Mouse (Mus musculus) midbrain, embryonic 10.5 days (tissue): Measurements from ENCODE around the gene E130308A19Rik. TPM values are rescaled to one million over a fixed set of nuclear protein-coding genes. Genes with fewer than 3 reads are reported as not detected.

Experiments
- DNase-seq: peaks from one replicate; pipeline ENCODE4 v3.0.0-alpha.2; 2017; ENCODE audit warnings: low spot score
- H3K27ac ChIP-seq: fragments of 300-500 bp; sonication (generic); replicated peaks from 2 replicates; pipeline ENCODE4 v1.5.1; 2016; ENCODE audit warnings: mild to moderate bottlenecking
- H3K27me3 ChIP-seq: fragments of 300-500 bp; sonication (generic); 2 replicates; pipeline ENCODE4 v1.6.1; 2016; ENCODE audit warnings: low read depth, mild to moderate bottlenecking; ENCODE audit not compliant: poor library complexity, severe bottlenecking
- H3K36me3 ChIP-seq: fragments of 300-500 bp; sonication (generic); 2 replicates; pipeline ENCODE4 v1.6.1; 2016; ENCODE audit warnings: mild to moderate bottlenecking, moderate library complexity
- H3K4me1 ChIP-seq: fragments of 300-500 bp; sonication (generic); 2 replicates; pipeline ENCODE4 v1.6.1; 2016
- H3K4me3 ChIP-seq: fragments of 300-500 bp; sonication (generic); 2 replicates; pipeline ENCODE4 v1.5.1; 2016; ENCODE audit warnings: mild to moderate bottlenecking, moderate library complexity
- H3K9me3 ChIP-seq: fragments of 300-500 bp; sonication (generic); replicated peaks from 2 replicates; pipeline ENCODE4 v1.6.1; 2016; ENCODE audit warnings: mild to moderate bottlenecking
- WGBS: fragments of 180-500 bp; shearing (Covaris S2); methylation state at CpG from one replicate; pipeline ENCODE4 v1.1.7; 2016; 5-methylcytosine and 5-hydroxymethylcytosine counted together
- polyA plus RNA-seq: library from polyadenylated mRNA; unstranded; fragments of >200 nt; fragmentation: Nextera tagmentation; extraction: Ambion mirVana; gene quantifications from 2 replicates; pipeline ENCODE4 v1.2.1, GENCODE M21; 2016

E130308A19Rik gene
- polyA plus RNA-seq, 1 experiment from 2014 or later = 51.3 TPM

- H3K27ac ChIP-seq = no peak overlapping the region
- no peaks in the 10 kb centered on the region for H3K9me3 ChIP-seq
These were observed 47.6 kb downstream of the E130308A19Rik start for GRCm38 (mm10) chr4:59673423-59674117.

GRCm38 (mm10) chr4:59674929-59675679 lies 49.1 kb downstream of the E130308A19Rik start:
- no peak overlapping the region for H3K27ac ChIP-seq
- DNase-seq = no peak
- no peak overlapping the region for H3K4me3 ChIP-seq
- WGBS = 86% methylated on average over 8 of the region's 8 CpGs
- no peaks in the 10 kb centered on the region for H3K36me3 ChIP-seq
- no peaks in the 10 kb centered on the region for H3K27me3 ChIP-seq
- peaks cover 11% of the 10 kb centered on the region for H3K4me1 ChIP-seq
- H3K9me3 ChIP-seq = no peaks in the 10 kb centered on the region

More at GRCm38 (mm10) chr4:59673423-59674117, 47.6 kb downstream of the E130308A19Rik start:
- Histone ChIP-seq H3K4me3 (no peak overlapping the region), H3K27me3 (no peaks in the 10 kb centered on the region), H3K36me3 (no peaks in the 10 kb centered on the region), H3K4me1 (peaks cover 11% of the 10 kb centered on the region)
- 84% methylated on average over 2 of the region's 2 CpGs for WGBS
- DNase-seq = no peak

GRCm38 (mm10) chr4:59675699-59676098 lies 49.7 kb downstream of the E130308A19Rik start:
- no peak overlapping the region for H3K4me3 ChIP-seq
- H3K9me3 ChIP-seq = no peaks in the 10 kb centered on the region
- DNase-seq = no peak
- no peaks in the 10 kb centered on the region for H3K36me3 ChIP-seq
- H3K27ac ChIP-seq = no peak overlapping the region; the same call in 1 of the 2 replicates
- 74% methylated on average over 3 of the region's 3 CpGs for WGBS
- no peaks in the 10 kb centered on the region for H3K27me3 ChIP-seq
- H3K4me1 ChIP-seq = peaks cover 11% of the 10 kb centered on the region

- Histone ChIP-seq H3K4me3 (no peak overlapping the region), H3K36me3 (no peaks in the 10 kb centered on the region), H3K9me3 (no peaks in the 10 kb centered on the region), H3K4me1 (0 out of 2 replicates have a peak, but pooled peaks cover 12% of the 10 kb centered on the region), H3K27ac (no peak overlapping the region), H3K27me3 (no peaks in the 10 kb centered on the region)
- DNase-seq = no peak
- 100% methylated on average over 1 of the region's 1 CpGs for WGBS
These were observed 55.4 kb downstream of the E130308A19Rik start for GRCm38 (mm10) chr4:59681383-59681782.

GRCm38 (mm10) chr4:59682491-59682890 lies 56.5 kb downstream of the E130308A19Rik start:
- 90% methylated on average over 3 of the region's 3 CpGs for WGBS
- no peak overlapping the region for H3K27ac ChIP-seq
- peaks cover 5% of the 10 kb centered on the region; the same call in 1 of the 2 replicates for H3K36me3 ChIP-seq
- no peaks in the 10 kb centered on the region for H3K27me3 ChIP-seq
- 0 out of 2 replicates have a peak, but pooled peaks cover 12% of the 10 kb centered on the region for H3K4me1 ChIP-seq
- no peak for DNase-seq
- H3K4me3 ChIP-seq = no peak overlapping the region
- no peaks in the 10 kb centered on the region for H3K9me3 ChIP-seq

GRCm38 (mm10) chr4:59682950-59683349 lies 56.9 kb downstream of the E130308A19Rik start:
- H3K27me3 ChIP-seq = no peaks in the 10 kb centered on the region
- H3K9me3 ChIP-seq = no peaks in the 10 kb centered on the region
- no peak overlapping the region for H3K27ac ChIP-seq
- H3K4me1 ChIP-seq = 0 out of 2 replicates have a peak, but pooled peaks cover 12% of the 10 kb centered on the region
- no peak overlapping the region for H3K4me3 ChIP-seq
- DNase-seq = no peak
- H3K36me3 ChIP-seq = peaks cover 5% of the 10 kb centered on the region; the same call in 1 of the 2 replicates
- 89% methylated on average over 10 of the region's 10 CpGs for whole genome bisulfite sequencing

GRCm38 (mm10) chr4:59684306-59684705 lies 58.3 kb downstream of the E130308A19Rik start:
- no peaks in the 10 kb centered on the region for H3K27me3 ChIP-seq
- peaks cover 5% of the 10 kb centered on the region; the same call in 1 of the 2 replicates for H3K36me3 ChIP-seq
- H3K9me3 ChIP-seq = no peaks in the 10 kb centered on the region
- peaks cover 17% of the 10 kb centered on the region for H3K4me1 ChIP-seq
- 94% methylated on average over 4 of the region's 4 CpGs for WGBS
- no peak for DNase-seq
- H3K27ac ChIP-seq = no peak overlapping the region
- no peak overlapping the region for H3K4me3 ChIP-seq

GRCm38 (mm10) chr4:59686716-59687115 lies 60.7 kb downstream of the E130308A19Rik start:
- Histone ChIP-seq H3K27ac (no peak overlapping the region), H3K4me3 (no peak overlapping the region), H3K36me3 (peaks cover 20% of the 10 kb centered on the region), H3K27me3 (no peaks in the 10 kb centered on the region), H3K9me3 (no peaks in the 10 kb centered on the region), H3K4me1 (peaks cover 30% of the 10 kb centered on the region)
- 73% methylated on average over 4 of the region's 4 CpGs for WGBS
- no peak for DNase-seq

- Histone ChIP-seq H3K9me3 (no peaks in the 10 kb centered on the region), H3K36me3 (peaks cover 23% of the 10 kb centered on the region), H3K27ac (peak overlapping the region; percentile 55; the same call in 1 of the 2 replicates), H3K27me3 (no peaks in the 10 kb centered on the region), H3K4me3 (no peak overlapping the region), H3K4me1 (peaks cover 21% of the 10 kb centered on the region)
- 86% methylated on average over 4 of the region's 4 CpGs for WGBS
- DNase-seq = no peak
These were observed 63.0 kb downstream of the E130308A19Rik start for GRCm38 (mm10) chr4:59689055-59689454.

- H3K4me3 ChIP-seq = no peak overlapping the region
- H3K9me3 ChIP-seq = no peaks in the 10 kb centered on the region
- 54% methylated on average over 4 of the region's 4 CpGs for WGBS
- no peak overlapping the region for H3K27ac ChIP-seq
- DNase-seq = no peak
- peaks cover 17% of the 10 kb centered on the region for H3K4me1 ChIP-seq
- H3K36me3 ChIP-seq = peaks cover 23% of the 10 kb centered on the region
- no peaks in the 10 kb centered on the region for H3K27me3 ChIP-seq
These were observed 64.1 kb downstream of the E130308A19Rik start for GRCm38 (mm10) chr4:59690145-59690544.

GRCm38 (mm10) chr4:59696846-59697245 lies 70.8 kb downstream of the E130308A19Rik start:
- H3K27me3 ChIP-seq = no peaks in the 10 kb centered on the region
- WGBS = 86% methylated on average over 3 of the region's 3 CpGs
- peaks cover 6% of the 10 kb centered on the region for H3K4me1 ChIP-seq
- H3K27ac ChIP-seq = no peak overlapping the region
- no peaks in the 10 kb centered on the region for H3K9me3 ChIP-seq
- no peak overlapping the region for H3K4me3 ChIP-seq
- no peak for DNase-seq
- H3K36me3 ChIP-seq = peaks cover 2% of the 10 kb centered on the region; the same call in 1 of the 2 replicates

GRCm38 (mm10) chr4:59697869-59698268 lies 71.9 kb downstream of the E130308A19Rik start:
- no peaks in the 10 kb centered on the region for H3K27me3 ChIP-seq
- H3K4me1 ChIP-seq = peaks cover 6% of the 10 kb centered on the region
- DNase-seq = no peak
- no peak overlapping the region for H3K4me3 ChIP-seq
- 61% methylated on average over 3 of the region's 3 CpGs for WGBS
- no peak overlapping the region for H3K27ac ChIP-seq
- H3K9me3 ChIP-seq = no peaks in the 10 kb centered on the region
- H3K36me3 ChIP-seq = peaks cover 5% of the 10 kb centered on the region; the same call in 1 of the 2 replicates
